7 mouse cellular contexts compared by ENCODE assay signal in genomic region chr1:119328921-119329692, GRCm38 (mm10).
DNase-seq lines count a peak whose midpoint lies in the region; ATAC-seq and TF ChIP-seq lines count a peak whose summit lies in the region.

No protein-coding gene starts in this region.

- H3K4me2 ChIP-seq in lung, postnatal 0 days (replicated peaks; ENCODE audit: low read depth, low read length) = no peak overlapping the region

- TF ChIP-seq EP300 in lung, postnatal 0 days (IDR thresholded peaks at IDR 0.05) = no peak

- TF ChIP-seq CTCF in layer of hippocampus, adult 2 months (conservative IDR thresholded peaks at IDR 0.05) = no peak
- TF ChIP-seq CTCF in lung, postnatal 0 days (IDR thresholded peaks at IDR 0.05) = no peak

- no peaks in the 10 kb centered on the region for H3K27me3 ChIP-seq in lung, postnatal 0 days (replicated peaks; ENCODE audit: insufficient read depth, low read length)

- H3K36me3 ChIP-seq in ES-E14 (ENCODE audit: control insufficient read depth, insufficient read depth, low read length, poor library complexity, severe bottlenecking) = no peaks in the 10 kb centered on the region
- no peaks in the 10 kb centered on the region for H3K36me3 ChIP-seq in lung, postnatal 0 days (ENCODE audit: insufficient read depth, low read length)

- peaks cover 4 to 13% of the 10 kb centered on the region in 2 experiments; a peak in 2 of 4 replicates for H3K4me1 ChIP-seq in ES-E14 (ENCODE audit: control insufficient read depth in 2 of 2, insufficient read depth in 2 of 2, low read length in 2 of 2, poor library complexity in 1 of 2)
- no peaks in the 10 kb centered on the region for H3K4me1 ChIP-seq in lung, postnatal 0 days (ENCODE audit: insufficient read depth, low read depth, low read length)

- in situ Hi-C loops in ES-E14 (cut with MboI; ENCODE audit: low sequenced_read_pairs in 2 of 2, unreplicated experiment in 2 of 2) = no loop called here

- H3K9ac ChIP-seq in ES-E14 (ENCODE audit: insufficient read depth, low read depth, low read length, poor library complexity, severe bottlenecking) = peak overlapping the region; percentile 14; the same call in 1 of the 2 replicates
- H3K9ac ChIP-seq in lung, postnatal 0 days (replicated peaks; ENCODE audit: low read depth) = no peak overlapping the region

- H3K9me3 ChIP-seq in ES-E14 (ENCODE audit: control insufficient read depth, insufficient read depth, low read depth, low read length) = no peaks in the 10 kb centered on the region
- H3K9me3 ChIP-seq in lung, postnatal 0 days (ENCODE audit: low read length) = no peaks in the 10 kb centered on the region

- WGBS in lung, postnatal 0 days = 21% methylated on average over 15 of the region's 15 CpGs

- DNase-seq in ES-E14 (ENCODE audit: low read depth, low spot score) = no peak
- peak; percentile 10 to 30 for DNase-seq in cerebellum, adult 18-20 months
- DNase-seq in frontal cortex, postnatal 36 days (ENCODE audit: low spot score in 2 of 2) = peak; percentile 28 to 41
- DNase-seq in layer of hippocampus, adult 2 months (ENCODE audit: low spot score in 2 of 2) = peak; percentile 35 to 47
- peak; percentile 30 for DNase-seq in lung, postnatal 0 days (ENCODE audit: low spot score)
- peak; percentile 8 to 17 for DNase-seq in right cerebral cortex, postnatal 36 days (ENCODE audit: low spot score in 2 of 2)
- no peak for DNase-seq in spleen, adult 18-20 months

- H3K4me3 ChIP-seq in ES-E14 (ENCODE audit: insufficient read depth in 1 of 2, low read depth in 1 of 2, low read length in 2 of 2, poor library complexity in 1 of 2, severe bottlenecking in 1 of 2) = peak overlapping the region in 1 of 2 experiments; percentile 32; a peak in 2 of 4 replicates
- no peak overlapping the region for H3K4me3 ChIP-seq in layer of hippocampus, adult 2 months
- no peak overlapping the region for H3K4me3 ChIP-seq in lung, postnatal 0 days (ENCODE audit: low read depth, low read length)

- ATAC-seq in lung, postnatal 0 days = peak; percentile 62

- H3K27ac ChIP-seq in ES-E14 (ENCODE audit: insufficient read depth, low read depth, low read length, poor library complexity, severe bottlenecking) = no peak overlapping the region
- H3K27ac ChIP-seq in layer of hippocampus, adult 2 months = peak overlapping the region; percentile 72; the same call in 1 of the 2 replicates
- no peak overlapping the region for H3K27ac ChIP-seq in lung, postnatal 0 days (ENCODE audit: low read length)

TF ChIP-seq in ES-E14, 5 proteins besides CTCF, POLR2A, EP300 and RAD21:
- TF ChIP-seq ZC3H11A (IDR thresholded peaks at IDR 0.05; ENCODE audit: borderline replicate concordance, low read depth, low read length) = no peak
- TF ChIP-seq ZNF384 (IDR thresholded peaks at IDR 0.05; ENCODE audit: low read depth, low read length) = no peak
- TF ChIP-seq HCFC1 (IDR thresholded peaks at IDR 0.05; ENCODE audit: borderline replicate concordance, insufficient read depth, low read length) = no peak
- TF ChIP-seq CHD2 (IDR thresholded peaks at IDR 0.05; ENCODE audit: low read depth, low read length) = no peak
- TF ChIP-seq MAFK (IDR thresholded peaks at IDR 0.05; ENCODE audit: insufficient read depth, low read depth, low read length) = no peak
TF ChIP-seq in ES-E14: peak in this region for 0.

Comparison
In these comparisons a context has a peak if more than half of its experiments do, and no peak if none do; other contexts are left out.
1. DNase-seq: peak in cerebellum, adult 18-20 months (2 of 2), frontal cortex, postnatal 36 days (2 of 2), layer of hippocampus, adult 2 months (2 of 2), lung, postnatal 0 days (single experiment) and right cerebral cortex, postnatal 36 days (2 of 2); none in ES-E14 (single experiment) and spleen, adult 18-20 months (0 of 2).